Mouse (Mus musculus) kidney, embryonic 16.5 days (tissue): ENCODE data around the gene Ece1. TPM values are rescaled to one million over a fixed set of nuclear protein-coding genes. Genes with fewer than 3 reads are reported as not detected.

Experiments
- ATAC-seq: fragments of 200-750 bp; cut with Nextera tagmentation; 2 replicates; pipeline ENCODE4 v1.8.0; 2017; ENCODE audit warnings: moderate TSS enrichment; ENCODE audit not compliant: low FRiP score, low TSS enrichment
- H3K27ac ChIP-seq: fragments of 300-500 bp; sonication (generic); 2 replicates; pipeline ENCODE4 v1.5.1; 2014; ENCODE audit warnings: low read length
- H3K27me3 ChIP-seq: fragments of 300-500 bp; sonication (generic); 2 replicates; pipeline ENCODE4 v1.6.1; 2014; ENCODE audit warnings: low read length, control low read depth, mixed read lengths; ENCODE audit not compliant: insufficient read depth
- H3K36me3 ChIP-seq: fragments of 300-500 bp; sonication (generic); 2 replicates; pipeline ENCODE4 v1.6.1; 2014; ENCODE audit warnings: low read length, control low read depth, mixed read lengths; ENCODE audit not compliant: insufficient read depth
- H3K4me1 ChIP-seq: fragments of 300-500 bp; sonication (generic); 2 replicates; pipeline ENCODE4 v1.6.1; 2014; ENCODE audit warnings: low read length, control low read depth, mixed read lengths; ENCODE audit not compliant: insufficient read depth
- H3K4me2 ChIP-seq: fragments of 300-500 bp; sonication (generic); replicated peaks from 2 replicates; pipeline ENCODE4 v1.6.1; 2014; ENCODE audit warnings: low read depth, low read length
- H3K4me3 ChIP-seq: fragments of 300-500 bp; sonication (generic); 2 replicates; pipeline ENCODE4 v1.5.1; 2014; ENCODE audit warnings: mild to moderate bottlenecking, low read length
- H3K9ac ChIP-seq: fragments of 300-500 bp; sonication (generic); replicated peaks from 2 replicates; pipeline ENCODE4 v1.6.1; 2014; ENCODE audit warnings: low read length
- H3K9me3 ChIP-seq: fragments of 300-500 bp; sonication (generic); 2 replicates; pipeline ENCODE4 v1.6.1; 2016; ENCODE audit warnings: low read length, control low read depth
- WGBS: fragments of 180-500 bp; shearing (Covaris S2); extraction: QIAGEN DNeasy Blood & Tissue Kit; methylation state at CpG from one replicate; pipeline ENCODE4 v1.1.7; 2014; 5-methylcytosine and 5-hydroxymethylcytosine counted together
- polyA plus RNA-seq: library from polyadenylated mRNA; unstranded; fragments of >200 nt; fragmentation: Nextera tagmentation; extraction: Ambion mirVana; gene quantifications from 2 replicates; pipeline ENCODE4 v1.2.1, GENCODE M21; 2015

The Ece1 gene
- 55.5 and 72.3 TPM in 2 replicates for polyA plus RNA-seq

- Histone ChIP-seq H3K4me2 (peak within 1 kb of the TSS; percentile 80), H3K27me3 (no peaks in the 10 kb centered on the region), H3K4me3 (peak within 1 kb of the TSS; percentile 75), H3K9ac (peak within 1 kb of the TSS; percentile 88), H3K4me1 (peaks cover 46% of the 10 kb centered on the region), H3K9me3 (no peaks in the 10 kb centered on the region), H3K36me3 (no peaks in the 10 kb centered on the region), H3K27ac (peak within 1 kb of the TSS; percentile 51)
- 0% methylated on average over 37 of the region's 37 CpGs for WGBS
- ATAC-seq: peak; percentile 94
Observed at GRCm38 (mm10) chr4:137862019-137862418, at the start of gene Ece1. Gene Ece1 (plus strand): TSS chr4:137862237.

GRCm38 (mm10) chr4:137812946-137813708 lies 48.9 kb upstream of the Ece1 start:
- Histone ChIP-seq H3K27me3 (no peaks in the 10 kb centered on the region), H3K36me3 (no peaks in the 10 kb centered on the region), H3K4me3 (no peak overlapping the region), H3K4me2 (no peak overlapping the region), H3K27ac (no peak overlapping the region), H3K9me3 (no peaks in the 10 kb centered on the region), H3K9ac (no peak overlapping the region), H3K4me1 (no peaks in the 10 kb centered on the region)
- 65% methylated on average over 13 of the region's 13 CpGs for WGBS
- ATAC-seq: no peak

GRCm38 (mm10) chr4:137814140-137814539 lies 47.9 kb upstream of the Ece1 start:
- ATAC-seq: no peak
- Histone ChIP-seq H3K36me3 (no peaks in the 10 kb centered on the region), H3K9me3 (no peaks in the 10 kb centered on the region), H3K4me1 (no peaks in the 10 kb centered on the region), H3K4me3 (no peak overlapping the region), H3K4me2 (no peak overlapping the region), H3K9ac (no peak overlapping the region), H3K27ac (no peak overlapping the region), H3K27me3 (no peaks in the 10 kb centered on the region)
- 65% methylated on average over 7 of the region's 7 CpGs for WGBS

GRCm38 (mm10) chr4:137815473-137815872 lies 46.6 kb upstream of the Ece1 start:
- H3K4me1 ChIP-seq: no peaks in the 10 kb centered on the region
- H3K36me3 ChIP-seq: no peaks in the 10 kb centered on the region
- 72% methylated on average over 3 of the region's 3 CpGs for WGBS
- no peak overlapping the region for H3K9ac ChIP-seq
- no peak overlapping the region for H3K4me2 ChIP-seq
- no peak for ATAC-seq
- no peaks in the 10 kb centered on the region for H3K27me3 ChIP-seq
- no peaks in the 10 kb centered on the region for H3K9me3 ChIP-seq
- H3K27ac ChIP-seq: no peak overlapping the region
- H3K4me3 ChIP-seq: no peak overlapping the region

- Histone ChIP-seq H3K4me3 (no peak overlapping the region), H3K4me1 (0 out of 2 replicates have a peak, but pooled peaks cover 3% of the 10 kb centered on the region), H3K36me3 (no peaks in the 10 kb centered on the region), H3K4me2 (no peak overlapping the region), H3K9me3 (no peaks in the 10 kb centered on the region), H3K27ac (no peak overlapping the region), H3K27me3 (no peaks in the 10 kb centered on the region), H3K9ac (no peak overlapping the region)
- ATAC-seq: no peak
- WGBS: 82% methylated on average over 7 of the region's 7 CpGs
Observed at GRCm38 (mm10) chr4:137816216-137816615, 45.8 kb upstream of the Ece1 start.

- Histone ChIP-seq H3K4me2 (no peak overlapping the region), H3K4me1 (0 out of 2 replicates have a peak, but pooled peaks cover 3% of the 10 kb centered on the region), H3K9me3 (no peaks in the 10 kb centered on the region), H3K4me3 (no peak overlapping the region), H3K27me3 (no peaks in the 10 kb centered on the region), H3K9ac (no peak overlapping the region), H3K36me3 (no peaks in the 10 kb centered on the region), H3K27ac (no peak overlapping the region)
- ATAC-seq: no peak
- WGBS: 86% methylated on average over 3 of the region's 3 CpGs
Observed at GRCm38 (mm10) chr4:137818341-137818740, 43.7 kb upstream of the Ece1 start.

GRCm38 (mm10) chr4:137819487-137819886 lies 42.5 kb upstream of the Ece1 start:
- Histone ChIP-seq H3K4me3 (no peak overlapping the region), H3K4me2 (no peak overlapping the region), H3K9ac (no peak overlapping the region), H3K4me1 (0 out of 2 replicates have a peak, but pooled peaks cover 3% of the 10 kb centered on the region), H3K9me3 (no peaks in the 10 kb centered on the region), H3K27ac (no peak overlapping the region), H3K36me3 (no peaks in the 10 kb centered on the region), H3K27me3 (no peaks in the 10 kb centered on the region)
- no peak for ATAC-seq
- WGBS: 81% methylated on average over 2 of the region's 2 CpGs

GRCm38 (mm10) chr4:137820721-137821120 lies 41.3 kb upstream of the Ece1 start:
- no peaks in the 10 kb centered on the region for H3K9me3 ChIP-seq
- WGBS: 43% methylated on average over 3 of the region's 3 CpGs
- 0 out of 2 replicates have a peak, but pooled peaks cover 3% of the 10 kb centered on the region for H3K4me1 ChIP-seq
- H3K4me2 ChIP-seq: no peak overlapping the region
- H3K27me3 ChIP-seq: no peaks in the 10 kb centered on the region
- no peak overlapping the region for H3K4me3 ChIP-seq
- ATAC-seq: peak; percentile 23; the same call in 1 of the 2 replicates
- no peaks in the 10 kb centered on the region for H3K36me3 ChIP-seq
- H3K27ac ChIP-seq: no peak overlapping the region
- H3K9ac ChIP-seq: no peak overlapping the region

GRCm38 (mm10) chr4:137822537-137822936 lies 39.5 kb upstream of the Ece1 start:
- no peak for ATAC-seq
- Histone ChIP-seq H3K27ac (no peak overlapping the region), H3K36me3 (no peaks in the 10 kb centered on the region), H3K27me3 (no peaks in the 10 kb centered on the region), H3K4me3 (no peak overlapping the region), H3K9ac (no peak overlapping the region), H3K9me3 (no peaks in the 10 kb centered on the region), H3K4me2 (no peak overlapping the region), H3K4me1 (0 out of 2 replicates have a peak, but pooled peaks cover 3% of the 10 kb centered on the region)
- WGBS: 85% methylated on average over 5 of the region's 5 CpGs

GRCm38 (mm10) chr4:137823542-137823941 lies 38.5 kb upstream of the Ece1 start:
- Histone ChIP-seq H3K9me3 (no peaks in the 10 kb centered on the region), H3K4me2 (no peak overlapping the region), H3K9ac (no peak overlapping the region), H3K27me3 (no peaks in the 10 kb centered on the region), H3K4me1 (0 out of 2 replicates have a peak, but pooled peaks cover 3% of the 10 kb centered on the region), H3K36me3 (no peaks in the 10 kb centered on the region), H3K4me3 (no peak overlapping the region), H3K27ac (no peak overlapping the region)
- 83% methylated on average over 3 of the region's 3 CpGs for WGBS
- no peak for ATAC-seq
